Mouse (Mus musculus) neutrophil, adult 65 days (primary cell): ENCODE measurements around the gene Myh10. TPM values are rescaled to one million over a fixed set of nuclear protein-coding genes. Genes with fewer than 3 reads are reported as not detected.

Source experiments
- total RNA-seq: library from RNA; stranded (reverse); gene quantifications from 2 replicates; pipeline ENCODE4 v1.2.4, GENCODE M21; 2023

Gene Myh10
- 0.60 and 2.0 TPM in 2 replicates for total RNA-seq

GRCm38 (mm10) chr11:68691321-68692009 lies at the start of gene Myh10:
Gene Myh10, plus strand, starts transcription at chr11:68691559.

Other genes with a start within 250 kb of the Myh10 start
- 49.3 and 65.3 TPM in 2 replicates for gene Pik3r6, start 188.5 kb upstream of the Myh10 start, total RNA-seq
- gene Mfsd6l, start 135.4 kb upstream of the Myh10 start, total RNA-seq = 2.4 and 4.8 TPM in 2 replicates
- gene Ccdc42, start 104.5 kb upstream of the Myh10 start, total RNA-seq = not detected in 2 replicates
- 257 and 335 TPM in 2 replicates for gene Ndel1, start 180.3 kb downstream of the Myh10 start, total RNA-seq
- gene Rnf222, start 197.0 kb downstream of the Myh10 start, total RNA-seq = not detected in 2 replicates
- gene Rpl26, start 210.0 kb downstream of the Myh10 start, total RNA-seq = 419 and 636 TPM in 2 replicates
- not detected in 2 replicates for gene Odf4, start 235.5 kb downstream of the Myh10 start, total RNA-seq